Mouse (Mus musculus) stomach, embryonic 15.5 days (tissue): ENCODE results near the gene Olfr1240. TPM values are rescaled to one million over a fixed set of nuclear protein-coding genes. Genes with fewer than 3 reads are reported as not detected.

Experiments
- ATAC-seq: fragments of 200-750 bp; cut with Nextera tagmentation; 2 replicates; pipeline ENCODE4 v1.8.0; 2017; ENCODE audit warnings: low read depth, moderate number of reproducible peaks, moderate TSS enrichment; ENCODE audit not compliant: insufficient read depth, low FRiP score
- H3K27ac ChIP-seq: fragments of 300-500 bp; sonication (generic); 2 replicates; pipeline ENCODE4 v1.5.1; 2015; ENCODE audit warnings: mild to moderate bottlenecking, inconsistent platforms
- H3K27me3 ChIP-seq: fragments of 300-500 bp; sonication (generic); replicated peaks from 2 replicates; pipeline ENCODE4 v1.6.1; 2015; ENCODE audit warnings: inconsistent platforms
- H3K36me3 ChIP-seq: fragments of 300-500 bp; sonication (generic); 2 replicates; pipeline ENCODE4 v1.6.1; 2015; ENCODE audit warnings: inconsistent platforms
- H3K4me1 ChIP-seq: fragments of 300-500 bp; sonication (generic); 2 replicates; pipeline ENCODE4 v1.6.1; 2015; ENCODE audit warnings: inconsistent platforms
- H3K4me2 ChIP-seq: fragments of 300-500 bp; sonication (generic); 2 replicates; pipeline ENCODE4 v1.6.1; 2015; ENCODE audit warnings: mild to moderate bottlenecking, inconsistent platforms
- H3K4me3 ChIP-seq: fragments of 300-500 bp; sonication (generic); replicated peaks from 2 replicates; pipeline ENCODE4 v1.5.1; 2015; ENCODE audit warnings: inconsistent platforms
- H3K9ac ChIP-seq: fragments of 300-500 bp; sonication (generic); 2 replicates; pipeline ENCODE4 v1.6.1; 2015; ENCODE audit warnings: inconsistent platforms
- H3K9me3 ChIP-seq: fragments of 300-500 bp; sonication (generic); 2 replicates; pipeline ENCODE4 v1.6.1; 2016; ENCODE audit warnings: inconsistent platforms
- WGBS: fragments of 180-500 bp; shearing (Covaris S2); methylation state at CpG from one replicate; pipeline ENCODE4 v1.1.7; 2015; 5-methylcytosine and 5-hydroxymethylcytosine counted together
- polyA plus RNA-seq: library from polyadenylated mRNA; unstranded; fragments of >200 nt; fragmentation: Nextera tagmentation; extraction: Ambion mirVana; gene quantifications from 2 replicates; pipeline ENCODE4 v1.2.1, GENCODE M21; 2015

Olfr1240 gene
- not detected in 2 replicates for polyA plus RNA-seq

- Histone ChIP-seq H3K27me3 (no peaks in the 10 kb centered on the region), H3K4me3 (no peak within 1 kb of the TSS), H3K4me1 (no peaks in the 10 kb centered on the region), H3K4me2 (no peak within 1 kb of the TSS), H3K9me3 (no peaks in the 10 kb centered on the region), H3K9ac (no peak within 1 kb of the TSS), H3K36me3 (no peaks in the 10 kb centered on the region), H3K27ac (no peak within 1 kb of the TSS)
- WGBS = 81% methylated on average over 3 of the region's 3 CpGs
- no peak for ATAC-seq
These were observed at the start of gene Olfr1240 for GRCm38 (mm10) chr2:89442900-89443299. Olfr1240 (minus strand) TSS chr2:89443000.

GRCm38 (mm10) chr2:89487026-89487425 lies 44.2 kb upstream of the Olfr1240 start, which contains the start of gene Olfr1241:
Olfr1241 (minus strand) TSS chr2:89487126.
- no peaks in the 10 kb centered on the region for H3K36me3 ChIP-seq
- H3K4me3 ChIP-seq = no peak within 1 kb of the TSS
- H3K9ac ChIP-seq = no peak within 1 kb of the TSS
- no peak within 1 kb of the TSS for H3K27ac ChIP-seq
- H3K9me3 ChIP-seq = no peaks in the 10 kb centered on the region
- no peaks in the 10 kb centered on the region for H3K27me3 ChIP-seq
- no peaks in the 10 kb centered on the region for H3K4me1 ChIP-seq
- ATAC-seq = no peak
- no peak within 1 kb of the TSS for H3K4me2 ChIP-seq

- Histone ChIP-seq H3K9ac (no peak within 1 kb of the TSS), H3K27ac (no peak within 1 kb of the TSS), H3K4me1 (no peaks in the 10 kb centered on the region), H3K4me3 (no peak within 1 kb of the TSS), H3K36me3 (no peaks in the 10 kb centered on the region), H3K27me3 (no peaks in the 10 kb centered on the region), H3K9me3 (no peaks in the 10 kb centered on the region), H3K4me2 (no peak within 1 kb of the TSS)
- no peak for ATAC-seq
- 81% methylated on average over 2 of the region's 2 CpGs for WGBS
These were observed 22.5 kb downstream of the Olfr1240 start, which contains the start of gene Olfr1239 for GRCm38 (mm10) chr2:89420307-89420706. Olfr1239 (minus strand) TSS chr2:89420407.

- H3K36me3 ChIP-seq = no peaks in the 10 kb centered on the region
- WGBS = 91% methylated on average over 1 of the region's 1 CpGs
- no peaks in the 10 kb centered on the region for H3K27me3 ChIP-seq
- no peak overlapping the region for H3K4me3 ChIP-seq
- H3K9ac ChIP-seq = no peak overlapping the region
- no peak overlapping the region for H3K4me2 ChIP-seq
- no peak overlapping the region for H3K27ac ChIP-seq
- no peaks in the 10 kb centered on the region for H3K9me3 ChIP-seq
- ATAC-seq = no peak
- H3K4me1 ChIP-seq = no peaks in the 10 kb centered on the region
These were observed 28.2 kb downstream of the Olfr1240 start for GRCm38 (mm10) chr2:89414557-89414956.

- H3K27me3 ChIP-seq = no peaks in the 10 kb centered on the region
- H3K36me3 ChIP-seq = no peaks in the 10 kb centered on the region
- ATAC-seq = no peak
- no peaks in the 10 kb centered on the region for H3K9me3 ChIP-seq
- no peaks in the 10 kb centered on the region for H3K4me1 ChIP-seq
- no peak within 1 kb of the TSS for H3K4me3 ChIP-seq
- WGBS = 94% methylated on average over 2 of the region's 2 CpGs
- H3K4me2 ChIP-seq = no peak within 1 kb of the TSS
- H3K27ac ChIP-seq = no peak within 1 kb of the TSS
- H3K9ac ChIP-seq = no peak within 1 kb of the TSS
These were observed 33.2 kb downstream of the Olfr1240 start, which contains the start of gene Olfr1238 for GRCm38 (mm10) chr2:89409576-89409975. Olfr1238 (minus strand) TSS chr2:89409676.

DNA sequence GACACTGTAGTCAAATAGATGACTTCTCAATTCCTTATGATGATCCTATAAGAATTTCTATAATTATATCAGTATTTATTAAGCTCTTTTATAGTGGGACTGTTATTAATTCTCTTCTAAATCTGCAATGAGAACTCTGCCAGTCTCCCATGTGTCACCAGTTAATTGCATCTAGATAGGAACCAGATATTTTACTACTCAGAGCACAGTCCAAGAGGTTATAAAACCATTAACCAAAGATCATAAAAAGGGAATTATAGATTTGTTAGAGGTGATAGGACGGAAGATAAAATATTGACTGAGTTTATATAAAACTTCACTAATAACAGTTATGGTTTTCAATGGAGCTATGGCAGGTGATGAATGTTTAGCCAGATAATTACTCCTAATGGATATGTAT lies 41.9 kb downstream of the Olfr1240 start:
- no peaks in the 10 kb centered on the region for H3K9me3 ChIP-seq
- 71% methylated on average over 1 of the region's 1 CpGs for WGBS
- no peak overlapping the region for H3K27ac ChIP-seq
- no peaks in the 10 kb centered on the region for H3K4me1 ChIP-seq
- no peaks in the 10 kb centered on the region for H3K36me3 ChIP-seq
- no peak for ATAC-seq
- no peak overlapping the region for H3K4me3 ChIP-seq
- H3K4me2 ChIP-seq = no peak overlapping the region
- no peaks in the 10 kb centered on the region for H3K27me3 ChIP-seq
- H3K9ac ChIP-seq = no peak overlapping the region

Other genes starting within 250 kb of the Olfr1240 start
- not detected in 2 replicates for gene Olfr1226, start 243.0 kb downstream of the Olfr1240 start, polyA plus RNA-seq
- gene Olfr1228, start 188.9 kb downstream of the Olfr1240 start, polyA plus RNA-seq = not detected in 2 replicates
- gene Olfr1229, start 155.0 kb downstream of the Olfr1240 start, polyA plus RNA-seq = not detected in 2 replicates
- gene Olfr1230, start 145.7 kb downstream of the Olfr1240 start, polyA plus RNA-seq = not detected in 2 replicates
- not detected in 2 replicates for gene Olfr1231, start 135.9 kb downstream of the Olfr1240 start, polyA plus RNA-seq
- gene Olfr1232, start 113.3 kb downstream of the Olfr1240 start, polyA plus RNA-seq = not detected in 2 replicates
- gene Olfr1233, start 100.6 kb downstream of the Olfr1240 start, polyA plus RNA-seq = not detected in 2 replicates
- gene Olfr1234, start 78.1 kb downstream of the Olfr1240 start, polyA plus RNA-seq = not detected in 2 replicates
- gene Olfr1238, start 33.3 kb downstream of the Olfr1240 start, polyA plus RNA-seq = not detected in 2 replicates
- gene Olfr1239, start 22.6 kb downstream of the Olfr1240 start, polyA plus RNA-seq = not detected in 2 replicates
- not detected in 2 replicates for gene Olfr1241, start 44.1 kb upstream of the Olfr1240 start, polyA plus RNA-seq
- not detected in 2 replicates for gene Olfr1242, start 55.3 kb upstream of the Olfr1240 start, polyA plus RNA-seq
- not detected in 2 replicates for gene Olfr1243, start 88.5 kb upstream of the Olfr1240 start, polyA plus RNA-seq
- not detected in 2 replicates for gene Olfr1245, start 135.4 kb upstream of the Olfr1240 start, polyA plus RNA-seq
- not detected in 2 replicates for gene Olfr1246, start 150.2 kb upstream of the Olfr1240 start, polyA plus RNA-seq
- 0.03 TPM in 1 of 2 replicates, not detected in the other for gene Olfr1247, start 171.1 kb upstream of the Olfr1240 start, polyA plus RNA-seq
- gene Olfr1248, start 175.2 kb upstream of the Olfr1240 start, polyA plus RNA-seq = not detected in 2 replicates
- not detected in 2 replicates for gene Olfr1249, start 192.0 kb upstream of the Olfr1240 start, polyA plus RNA-seq
- gene Olfr1250, start 218.5 kb upstream of the Olfr1240 start, polyA plus RNA-seq = not detected in 2 replicates
- not detected in 2 replicates for gene Olfr1251, start 228.9 kb upstream of the Olfr1240 start, polyA plus RNA-seq